Mouse (Mus musculus): Measurements from ENCODE around the gene Babam1. TPM values are rescaled to one million over a fixed set of nuclear protein-coding genes. Genes with fewer than 3 reads are reported as not detected.
A peak's percentile ranks its signal among the peaks of the same experiment; 100 is the strongest.

The Babam1 gene
- polyA plus RNA-seq, 1 experiment from 2014 or later = 97.8 TPM

GRCm38 (mm10) chr8:71383860-71384259 is 12.8 kb upstream of the Babam1 start:
- Histone ChIP-seq H3K4me2 (replicated peaks) (peak overlapping the region; percentile 90; the same call in 1 of the 2 replicates), H3K4me1 (replicated peaks) (peaks cover 32% of the 10 kb centered on the region), H3K27ac (peak overlapping the region; percentile 98), H3K9me3 (no peaks in the 10 kb centered on the region), H3K27me3 (replicated peaks) (no peaks in the 10 kb centered on the region), H3K4me3 (replicated peaks) (no peak overlapping the region), H3K36me3 (no peaks in the 10 kb centered on the region), H3K9ac (peak overlapping the region; percentile 20; the same call in 1 of the 2 replicates)
- WGBS = 41% methylated on average over 3 of the region's 3 CpGs
- ATAC-seq = no peak

- no peak for ATAC-seq
- Histone ChIP-seq H3K27me3 (replicated peaks) (no peaks in the 10 kb centered on the region), H3K9me3 (no peaks in the 10 kb centered on the region), H3K36me3 (no peaks in the 10 kb centered on the region), H3K27ac (no peak overlapping the region), H3K4me3 (replicated peaks) (no peak overlapping the region), H3K4me1 (replicated peaks) (peaks cover 17% of the 10 kb centered on the region), H3K9ac (no peak overlapping the region), H3K4me2 (replicated peaks) (no peak overlapping the region)
- 74% methylated on average over 12 of the region's 12 CpGs for WGBS
Observed at GRCm38 (mm10) chr8:71385212-71385835, 11.3 kb upstream of the Babam1 start.

DNA sequence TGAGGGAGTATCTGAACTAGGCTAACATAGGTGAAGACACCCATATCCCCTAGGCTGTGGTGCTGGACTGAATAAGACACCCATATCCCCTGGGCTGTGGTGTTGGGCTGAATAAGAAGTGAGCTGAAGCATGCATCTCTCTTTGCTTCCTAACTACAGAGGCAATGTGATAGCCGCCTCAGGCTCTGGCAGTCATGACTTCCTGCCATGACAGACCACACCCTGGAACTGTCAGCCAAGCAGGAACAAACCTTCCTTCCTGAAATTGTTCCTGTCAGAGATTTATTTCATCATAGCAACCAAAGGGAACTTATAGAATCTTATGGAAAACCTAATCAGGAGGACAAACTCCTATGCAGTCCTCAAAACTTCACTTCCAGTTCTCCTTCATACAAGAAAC is 8.4 kb upstream of the Babam1 start:
- ATAC-seq = no peak
- Histone ChIP-seq H3K36me3 (no peaks in the 10 kb centered on the region), H3K27me3 (replicated peaks) (no peaks in the 10 kb centered on the region), H3K4me2 (replicated peaks) (no peak overlapping the region), H3K4me3 (replicated peaks) (no peak overlapping the region), H3K9ac (no peak overlapping the region), H3K9me3 (no peaks in the 10 kb centered on the region), H3K27ac (no peak overlapping the region), H3K4me1 (replicated peaks) (peaks cover 10% of the 10 kb centered on the region)
- 66% methylated on average over 1 of the region's 1 CpGs for WGBS

DNA sequence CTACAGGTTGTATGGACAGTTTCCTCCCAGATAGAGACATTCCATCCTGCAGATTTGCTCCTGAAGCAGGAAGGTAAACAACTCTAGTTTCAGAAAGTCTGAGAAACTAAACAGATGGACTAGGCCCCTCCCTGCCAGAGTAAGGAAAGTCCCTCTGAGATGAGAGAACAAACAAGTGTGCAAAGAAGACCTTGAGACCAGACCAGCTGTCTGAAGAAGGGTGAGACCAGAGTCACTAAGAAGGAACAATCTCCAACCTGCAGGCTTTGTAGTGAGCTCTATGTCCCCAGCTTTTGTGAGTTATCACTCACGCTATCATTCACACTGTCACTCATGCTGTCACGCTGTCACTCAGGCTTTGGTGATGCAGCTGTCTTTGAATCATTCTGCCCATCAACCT is 5.0 kb upstream of the Babam1 start:
- Histone ChIP-seq H3K27me3 (replicated peaks) (no peaks in the 10 kb centered on the region), H3K9ac (no peak overlapping the region), H3K4me3 (replicated peaks) (no peak overlapping the region), H3K36me3 (no peaks in the 10 kb centered on the region), H3K4me1 (replicated peaks) (0 out of 2 replicates have a peak, but pooled peaks cover 2% of the 10 kb centered on the region), H3K27ac (no peak overlapping the region), H3K4me2 (replicated peaks) (no peak overlapping the region), H3K9me3 (no peaks in the 10 kb centered on the region)
- ATAC-seq = no peak
- 87% methylated on average over 2 of the region's 2 CpGs for WGBS

DNA sequence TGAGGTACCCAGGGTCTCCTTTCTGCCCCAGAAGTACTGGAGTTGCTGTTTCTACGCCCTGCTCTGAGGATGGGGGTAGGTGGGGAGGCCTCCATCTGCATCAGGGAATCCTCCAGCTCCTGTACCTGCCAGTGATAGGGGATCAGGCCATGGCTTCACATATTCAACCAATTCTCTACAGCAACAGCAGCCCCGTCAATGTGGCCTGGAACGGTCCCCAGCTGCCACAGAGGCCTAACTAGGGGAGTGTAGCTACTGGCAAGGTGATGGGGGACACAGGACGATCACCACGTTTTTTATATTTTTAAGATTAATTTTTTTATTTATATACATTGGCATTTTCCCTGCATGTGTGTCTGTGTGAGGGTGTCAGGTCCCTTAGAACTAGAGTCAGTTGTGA is 4.3 kb upstream of the Babam1 start:
- Histone ChIP-seq H3K4me3 (replicated peaks) (no peak overlapping the region), H3K4me1 (replicated peaks) (peaks cover 5% of the 10 kb centered on the region), H3K27me3 (replicated peaks) (no peaks in the 10 kb centered on the region), H3K4me2 (replicated peaks) (no peak overlapping the region), H3K9me3 (no peaks in the 10 kb centered on the region), H3K27ac (no peak overlapping the region), H3K9ac (no peak overlapping the region), H3K36me3 (no peaks in the 10 kb centered on the region)
- WGBS = 82% methylated on average over 5 of the region's 5 CpGs
- ATAC-seq = no peak

DNA sequence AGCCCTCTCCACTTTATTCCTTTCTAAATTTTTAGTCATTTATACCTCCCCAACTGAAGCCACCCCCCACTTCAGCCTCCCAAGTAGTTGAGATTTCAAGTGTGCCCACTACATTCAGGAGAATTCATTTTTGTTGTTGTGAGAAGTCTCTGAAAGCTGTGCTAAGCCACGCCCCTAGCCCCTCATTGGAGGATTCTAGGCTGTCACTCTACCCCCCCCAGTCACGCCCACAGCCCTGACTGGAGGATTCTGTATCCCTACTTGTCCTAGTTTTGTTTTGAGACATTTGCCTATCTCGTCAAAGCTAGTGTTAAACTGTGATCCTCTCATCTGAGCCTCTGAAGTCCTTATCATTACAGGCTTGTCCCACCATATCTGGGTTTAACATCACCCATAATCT is 3.8 kb upstream of the Babam1 start:
- Histone ChIP-seq H3K9ac (no peak overlapping the region), H3K4me2 (replicated peaks) (no peak overlapping the region; the same call in 1 of the 2 replicates), H3K27ac (no peak overlapping the region), H3K4me1 (replicated peaks) (peaks cover 10% of the 10 kb centered on the region), H3K36me3 (no peaks in the 10 kb centered on the region), H3K27me3 (replicated peaks) (no peaks in the 10 kb centered on the region), H3K4me3 (replicated peaks) (no peak overlapping the region), H3K9me3 (no peaks in the 10 kb centered on the region)
- no peak for ATAC-seq
- 17% methylated on average over 3 of the region's 3 CpGs for WGBS

GRCm38 (mm10) chr8:71394481-71394880 is 2.2 kb upstream of the Babam1 start:
- WGBS = 78% methylated on average over 7 of the region's 7 CpGs
- Histone ChIP-seq H3K36me3 (peaks cover 8% of the 10 kb centered on the region), H3K9me3 (no peaks in the 10 kb centered on the region), H3K4me1 (replicated peaks) (peaks cover 10% of the 10 kb centered on the region), H3K9ac (no peak overlapping the region), H3K4me2 (replicated peaks) (peak overlapping the region; percentile 20), H3K27me3 (replicated peaks) (no peaks in the 10 kb centered on the region), H3K4me3 (replicated peaks) (no peak overlapping the region), H3K27ac (no peak overlapping the region)
- ATAC-seq = no peak

DNA sequence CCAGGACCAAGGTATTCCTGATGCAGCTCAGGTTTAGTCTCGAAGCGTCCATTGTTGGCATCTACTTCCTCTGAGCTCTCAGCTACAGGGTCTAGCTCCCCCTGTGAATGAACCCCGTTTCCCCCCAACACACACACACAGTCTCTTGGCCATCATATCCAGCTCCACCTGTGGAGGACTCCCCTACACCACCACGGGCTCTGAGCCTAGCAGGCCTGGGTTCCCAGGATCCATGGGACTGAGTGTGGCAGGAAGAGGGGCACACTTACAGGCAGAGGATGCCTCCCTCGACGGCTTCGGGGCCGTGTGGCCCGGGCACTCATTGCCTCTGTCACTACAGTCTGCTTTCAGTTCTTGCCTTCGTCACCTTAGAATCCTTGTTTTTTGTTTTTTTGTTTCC is 1.6 kb upstream of the Babam1 start:
- no peak for ATAC-seq
- Histone ChIP-seq H3K36me3 (peaks cover 11% of the 10 kb centered on the region), H3K4me1 (replicated peaks) (peaks cover 10% of the 10 kb centered on the region), H3K27ac (no peak overlapping the region), H3K9ac (no peak overlapping the region), H3K27me3 (replicated peaks) (no peaks in the 10 kb centered on the region), H3K9me3 (no peaks in the 10 kb centered on the region), H3K4me3 (replicated peaks) (no peak overlapping the region), H3K4me2 (replicated peaks) (peak overlapping the region; percentile 20; the same call in 1 of the 2 replicates)
- 81% methylated on average over 10 of the region's 10 CpGs for WGBS

GRCm38 (mm10) chr8:71395629-71396028 is 1.0 kb upstream of the Babam1 start, which contains the start of gene Ushbp1:
TSS of gene Ushbp1 (minus strand) at chr8:71395802.
- H3K9ac ChIP-seq = no peak within 1 kb of the TSS
- ATAC-seq = no peak
- no peaks in the 10 kb centered on the region for H3K9me3 ChIP-seq
- peaks cover 10% of the 10 kb centered on the region for H3K4me1 ChIP-seq (replicated peaks)
- H3K36me3 ChIP-seq = peaks cover 11% of the 10 kb centered on the region
- H3K27me3 ChIP-seq (replicated peaks) = no peaks in the 10 kb centered on the region
- H3K4me3 ChIP-seq (replicated peaks) = peak within 1 kb of the TSS; percentile 75
- peak within 1 kb of the TSS; percentile 85 for H3K4me2 ChIP-seq (replicated peaks)
- 0 out of 2 replicates have a peak within 1 kb of the TSS, but pooled peaks have one; percentile 6 for H3K27ac ChIP-seq
- WGBS = 80% methylated on average over 9 of the region's 9 CpGs

GRCm38 (mm10) chr8:71397701-71398100 is 1.0 kb downstream of the Babam1 start:
- no peaks in the 10 kb centered on the region for H3K27me3 ChIP-seq (replicated peaks)
- H3K36me3 ChIP-seq = peaks cover 11% of the 10 kb centered on the region
- peak overlapping the region; percentile 70 for H3K9ac ChIP-seq
- no peaks in the 10 kb centered on the region for H3K9me3 ChIP-seq
- peaks cover 12% of the 10 kb centered on the region for H3K4me1 ChIP-seq (replicated peaks)
- H3K4me2 ChIP-seq (replicated peaks) = peak overlapping the region; percentile 85
- H3K27ac ChIP-seq = no peak overlapping the region
- H3K4me3 ChIP-seq (replicated peaks) = peak overlapping the region; percentile 75
- no peak for ATAC-seq
- 87% methylated on average over 12 of the region's 12 CpGs for WGBS

DNA sequence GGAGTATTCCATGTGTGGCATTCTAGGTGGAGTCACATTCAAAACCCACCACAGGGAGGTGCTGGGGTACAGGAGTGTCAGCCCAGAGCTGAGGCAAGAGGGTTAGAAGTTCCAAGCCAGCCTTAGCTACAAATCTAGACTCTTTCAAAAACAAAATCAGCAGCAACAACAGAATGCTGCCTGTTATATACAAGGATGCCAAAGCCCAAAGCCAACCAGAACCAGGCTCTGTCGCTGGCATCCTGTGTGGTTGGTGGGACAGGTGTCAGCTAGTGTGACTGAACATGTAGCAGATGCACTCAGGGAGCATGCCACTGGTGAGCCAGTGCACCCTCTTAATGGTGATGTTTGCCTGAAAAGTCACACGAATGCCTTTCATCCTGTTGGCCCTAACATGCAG is 4.2 kb downstream of the Babam1 start:
- Histone ChIP-seq H3K4me1 (replicated peaks) (peaks cover 26% of the 10 kb centered on the region), H3K27ac (no peak overlapping the region), H3K36me3 (peaks cover 11% of the 10 kb centered on the region), H3K9me3 (no peaks in the 10 kb centered on the region), H3K27me3 (replicated peaks) (no peaks in the 10 kb centered on the region), H3K4me3 (replicated peaks) (no peak overlapping the region), H3K9ac (no peak overlapping the region), H3K4me2 (replicated peaks) (no peak overlapping the region)
- 90% methylated on average over 2 of the region's 2 CpGs for WGBS
- no peak for ATAC-seq

- Histone ChIP-seq H3K27ac (no peak overlapping the region), H3K9ac (no peak overlapping the region), H3K36me3 (peaks cover 11% of the 10 kb centered on the region), H3K4me2 (replicated peaks) (no peak overlapping the region), H3K27me3 (replicated peaks) (no peaks in the 10 kb centered on the region), H3K9me3 (no peaks in the 10 kb centered on the region), H3K4me3 (replicated peaks) (no peak overlapping the region), H3K4me1 (replicated peaks) (peaks cover 28% of the 10 kb centered on the region)
- no peak for ATAC-seq
Observed at GRCm38 (mm10) chr8:71401454-71401853, 4.8 kb downstream of the Babam1 start.

DNA sequence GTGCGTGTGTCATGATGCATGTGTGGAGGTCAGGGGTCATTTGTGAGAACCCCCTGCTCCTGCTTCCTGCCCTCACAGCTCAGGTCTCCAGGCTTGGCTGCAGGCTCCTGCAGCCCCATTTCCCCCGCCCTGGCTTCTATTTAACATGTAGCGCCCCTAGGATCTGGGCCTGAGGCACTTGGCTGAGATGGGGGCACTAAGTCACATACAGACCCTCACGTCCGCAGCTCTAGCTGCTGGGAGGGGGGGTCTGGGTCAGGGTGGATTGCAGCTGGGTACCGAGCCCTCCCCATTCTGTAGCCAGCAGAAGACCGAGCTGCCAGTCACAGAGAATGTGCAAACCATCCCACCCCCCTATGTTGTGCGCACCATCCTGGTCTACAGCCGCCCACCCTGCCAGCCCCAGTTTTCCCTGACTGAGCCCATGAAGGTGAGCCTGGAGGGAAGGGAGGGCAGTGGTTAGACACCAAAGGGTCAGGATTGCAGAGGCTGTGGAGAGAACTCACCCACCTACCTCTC is 5.8 kb downstream of the Babam1 start:
- WGBS = 88% methylated on average over 9 of the region's 9 CpGs
- ATAC-seq = no peak
- Histone ChIP-seq H3K9ac (no peak overlapping the region), H3K4me2 (replicated peaks) (no peak overlapping the region), H3K9me3 (no peaks in the 10 kb centered on the region), H3K27me3 (replicated peaks) (no peaks in the 10 kb centered on the region), H3K36me3 (peaks cover 14% of the 10 kb centered on the region), H3K4me1 (replicated peaks) (peaks cover 34% of the 10 kb centered on the region), H3K27ac (no peak overlapping the region; the same call in 1 of the 2 replicates), H3K4me3 (replicated peaks) (no peak overlapping the region)

Data from intestine, embryonic 15.5 days (tissue).